ENCODE assay signal across 18 mouse cellular contexts in genomic region chr17:49799168-49799567, GRCm38 (mm10).
DNase-seq lines count a peak whose midpoint lies in the region; ATAC-seq and TF ChIP-seq lines count a peak whose summit lies in the region.
"Had no signal": no experiment of that assay in that cellular context is flagged by ENCODE, and none has a peak within 500 bp of the region (broad histone marks: within the 10 kb centered on the region; RNA-seq: fewer than 3 reads in every experiment).

No protein-coding gene starts in this region.

- no peaks in the 10 kb centered on the region for H3K36me3 ChIP-seq in kidney, embryonic 16.5 days (ENCODE audit: insufficient read depth, low read length)
- no peaks in the 10 kb centered on the region for H3K36me3 ChIP-seq in midbrain, embryonic 10.5 days
- H3K36me3 ChIP-seq in midbrain, postnatal 0 days (ENCODE audit: insufficient read depth, low read length): no peaks in the 10 kb centered on the region
- H3K36me3 ChIP-seq: limb, embryonic 13.5 days; midbrain, embryonic 13.5 days; stomach, embryonic 15.5 days had no signal

- no peak overlapping the region for H3K9ac ChIP-seq in kidney, embryonic 16.5 days (replicated peaks; ENCODE audit: low read length)
- no peak overlapping the region for H3K9ac ChIP-seq in midbrain, postnatal 0 days (replicated peaks; ENCODE audit: low read length, poor library complexity, severe bottlenecking)
- H3K9ac ChIP-seq: forebrain, embryonic 13.5 days; limb, embryonic 13.5 days; midbrain, embryonic 13.5 days; stomach, embryonic 15.5 days had no signal

- H3K27me3 ChIP-seq in kidney, embryonic 16.5 days (ENCODE audit: insufficient read depth, low read length): no peaks in the 10 kb centered on the region
- H3K27me3 ChIP-seq in midbrain, embryonic 10.5 days (ENCODE audit: low read depth, poor library complexity, severe bottlenecking): no peaks in the 10 kb centered on the region
- H3K27me3 ChIP-seq in midbrain, postnatal 0 days (ENCODE audit: insufficient read depth, low read length): no peaks in the 10 kb centered on the region
- H3K27me3 ChIP-seq: forebrain, embryonic 13.5 days; limb, embryonic 13.5 days; midbrain, embryonic 13.5 days; stomach, embryonic 15.5 days had no signal

- WGBS in kidney, embryonic 16.5 days: 70% methylated on average over 5 of the region's 5 CpGs
- 85% methylated on average over 5 of the region's 5 CpGs for WGBS in midbrain, embryonic 10.5 days
- 75% methylated on average over 5 of the region's 5 CpGs for WGBS in midbrain, postnatal 0 days

- 0 out of 2 replicates have a peak, but pooled peaks have one; percentile 37 for ATAC-seq in kidney, embryonic 16.5 days (ENCODE audit: low FRiP score, low TSS enrichment)
- ATAC-seq in midbrain, postnatal 0 days (ENCODE audit: low FRiP score): no peak
- ATAC-seq: forebrain, embryonic 13.5 days; inflammation-experienced regulatory T-cells, adult 6 months; midbrain, embryonic 13.5 days had no signal

- no peak overlapping the region for H3K4me3 ChIP-seq in kidney, embryonic 16.5 days (ENCODE audit: low read length)
- H3K4me3 ChIP-seq in midbrain, embryonic 10.5 days: no peak overlapping the region
- no peak overlapping the region for H3K4me3 ChIP-seq in midbrain, postnatal 0 days (ENCODE audit: low read depth, low read length)
- H3K4me3 ChIP-seq: forebrain, embryonic 13.5 days; limb, embryonic 13.5 days; midbrain, embryonic 13.5 days; stomach, embryonic 15.5 days had no signal

- peaks cover 14% of the 10 kb centered on the region for H3K4me1 ChIP-seq in kidney, embryonic 16.5 days (ENCODE audit: insufficient read depth, low read length)
- 0 out of 2 replicates have a peak, but pooled peaks cover 3% of the 10 kb centered on the region for H3K4me1 ChIP-seq in midbrain, embryonic 10.5 days
- H3K4me1 ChIP-seq in midbrain, postnatal 0 days (ENCODE audit: insufficient read depth, low read length): no peaks in the 10 kb centered on the region
- H3K4me1 ChIP-seq: forebrain, embryonic 13.5 days; midbrain, embryonic 13.5 days; stomach, embryonic 15.5 days had no signal

- TF ChIP-seq CTCF in midbrain, postnatal 0 days (IDR thresholded peaks at IDR 0.05): no peak

- no peak overlapping the region for H3K4me2 ChIP-seq in kidney, embryonic 16.5 days (replicated peaks; ENCODE audit: low read depth, low read length)
- H3K4me2 ChIP-seq in midbrain, postnatal 0 days (ENCODE audit: low read depth, low read length, poor library complexity, severe bottlenecking): no peak overlapping the region
- H3K4me2 ChIP-seq: forebrain, embryonic 13.5 days; limb, embryonic 13.5 days; midbrain, embryonic 13.5 days; stomach, embryonic 15.5 days had no signal

- no peak overlapping the region for H3K27ac ChIP-seq in kidney, embryonic 16.5 days (ENCODE audit: low read length)
- H3K27ac ChIP-seq in midbrain, embryonic 10.5 days (replicated peaks): no peak overlapping the region
- H3K27ac ChIP-seq in midbrain, postnatal 0 days (ENCODE audit: low read depth, low read length): no peak overlapping the region
- H3K27ac ChIP-seq: forebrain, embryonic 13.5 days; limb, embryonic 13.5 days; midbrain, embryonic 13.5 days; stomach, embryonic 15.5 days had no signal

- H3K9me3 ChIP-seq in kidney, embryonic 16.5 days (ENCODE audit: low read length): no peaks in the 10 kb centered on the region
- no peaks in the 10 kb centered on the region for H3K9me3 ChIP-seq in midbrain, embryonic 10.5 days (replicated peaks)
- H3K9me3 ChIP-seq in midbrain, postnatal 0 days (ENCODE audit: low read length): no peaks in the 10 kb centered on the region
- H3K9me3 ChIP-seq: forebrain, embryonic 13.5 days; limb, embryonic 13.5 days; midbrain, embryonic 13.5 days; stomach, embryonic 15.5 days had no signal

- DNase-seq in adrenal gland, postnatal 10 days: peak; percentile 37
- DNase-seq in adrenal gland, adult 18-20 months (ENCODE audit: low spot score in 2 of 2): no peak
- DNase-seq in kidney, postnatal 10 days: no peak
- DNase-seq in midbrain, embryonic 10.5 days (ENCODE audit: low spot score): peak; percentile 5
- DNase-seq in midbrain, postnatal 0 days (ENCODE audit: low spot score): no peak
- no peak for DNase-seq in gastrocnemius, postnatal 10 days
- no peak for DNase-seq in embryo, embryonic 9.5 days (ENCODE audit: extremely low spot score)
- DNase-seq: cerebellum, adult 9-11 months; layer of hippocampus, postnatal 36 days; right cerebral cortex, adult 18-20 months; spleen, adult 18-20 months; thymus, postnatal 14 days had no signal

Comparison
In these comparisons a context has a peak if more than half of its experiments do, and no peak if none do; other contexts are left out.
1. DNase-seq: peak in adrenal gland, postnatal 10 days (single experiment) and midbrain, embryonic 10.5 days (single experiment); none in adrenal gland, adult 18-20 months (0 of 2), kidney, postnatal 10 days (single experiment), midbrain, postnatal 0 days (single experiment), gastrocnemius, postnatal 10 days (single experiment) and embryo, embryonic 9.5 days (single experiment).